Mouse (Mus musculus) megakaryocyte, embryonic 14.5 days (primary cell): ENCODE measurements around the gene Prdm1.

Experiments
- FLI1 ChIP-seq: IDR thresholded peaks from 2 replicates; pipeline ENCODE4 v1.6.1; 2012; ENCODE audit warnings: low read length, inconsistent platforms, mixed read lengths
- GATA1 ChIP-seq: IDR thresholded peaks from 3 replicates; pipeline ENCODE4 v1.6.1; 2012; ENCODE audit warnings: mixed read lengths, low read length, inconsistent platforms, borderline replicate concordance

GRCm38 (mm10) chr10:44435956-44436355 lies 92.3 kb downstream of the Prdm1 start:
- TF ChIP-seq GATA1 = no peak
- TF ChIP-seq FLI1 = no peak
